Mouse (Mus musculus) thymus, postnatal 25 days (tissue): Measurements from ENCODE around the gene Dbnl.
"Not testable (repeated sequence)": the region's sequence is repeated elsewhere in the genome, so short reads cannot be mapped to it uniquely, and the experiment has no call there.

Experiments
- DNase-seq: peaks from one replicate; pipeline ENCODE4 v3.0.0; 2022

Gene Dbnl

DNA sequence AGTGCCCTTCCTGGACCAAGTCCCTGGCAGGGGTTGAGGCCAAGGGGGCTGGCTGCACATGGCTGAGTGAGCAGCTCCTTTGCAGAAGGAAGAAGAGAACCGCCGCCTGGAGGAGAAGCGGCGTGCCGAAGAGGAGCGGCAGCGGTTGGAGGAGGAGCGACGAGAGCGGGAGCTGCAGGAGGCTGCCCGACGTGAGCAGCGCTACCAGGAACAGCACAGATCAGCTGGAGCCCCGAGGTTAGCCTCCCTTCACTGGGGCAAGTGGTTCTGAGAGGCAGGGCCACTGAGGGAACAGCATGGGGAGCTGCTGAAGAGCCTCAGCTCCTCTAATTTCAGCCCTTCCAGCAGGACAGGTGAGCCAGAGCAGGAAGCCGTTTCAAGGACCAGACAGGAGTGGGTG, 8.7 kb downstream of the Dbnl start:
- no peak for DNase-seq

GRCm38 (mm10) chr11:5797371-5797770, 9.1 kb downstream of the Dbnl start:
- DNase-seq, result no peak

GRCm38 (mm10) chr11:5797928-5798327, 9.6 kb downstream of the Dbnl start:
- no peak for DNase-seq

GRCm38 (mm10) chr11:5799621-5800490, 11.6 kb downstream of the Dbnl start:
- DNase-seq, result no peak

DNA sequence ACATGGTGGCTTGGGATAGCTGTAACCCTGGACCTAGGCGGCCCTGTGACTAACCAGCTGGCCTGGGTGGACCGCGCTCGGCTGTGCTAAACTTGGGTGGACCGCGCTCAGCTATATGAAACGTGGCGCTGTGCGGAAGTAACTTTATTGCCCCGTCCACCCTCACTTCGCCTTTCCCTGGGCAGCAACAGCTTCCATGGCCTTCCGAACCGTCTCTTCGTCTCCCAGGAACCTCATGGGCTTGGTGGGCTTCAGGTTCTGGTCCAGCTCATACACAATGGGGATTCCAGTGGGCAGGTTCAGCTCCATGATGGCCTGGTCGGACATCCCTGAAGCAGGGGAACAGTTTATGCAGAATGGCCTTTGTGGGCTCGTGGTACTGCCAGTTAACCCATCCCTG, 13.2 kb downstream of the Dbnl start:
- DNase-seq, result no peak

DNA sequence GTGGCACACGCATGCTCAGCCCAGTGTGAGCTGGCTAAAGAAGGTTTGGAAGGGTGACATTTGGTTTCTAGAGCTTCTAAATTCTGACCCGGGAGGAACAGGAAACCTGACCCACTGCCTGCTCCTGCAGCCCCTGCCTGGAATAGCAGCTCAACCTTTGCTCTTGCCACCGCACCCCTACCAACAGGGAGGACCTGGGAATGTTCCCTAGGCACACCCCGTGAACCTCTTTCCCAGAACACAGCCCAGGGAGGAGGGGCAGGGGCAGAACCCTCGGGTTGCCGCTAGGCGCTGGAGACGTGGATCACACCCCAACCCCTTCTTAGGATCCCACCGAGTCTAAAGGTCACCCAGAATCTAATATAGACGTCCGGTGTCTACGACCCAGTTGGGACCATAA, 13.7 kb downstream of the Dbnl start:
- DNase-seq, result no peak

DNA sequence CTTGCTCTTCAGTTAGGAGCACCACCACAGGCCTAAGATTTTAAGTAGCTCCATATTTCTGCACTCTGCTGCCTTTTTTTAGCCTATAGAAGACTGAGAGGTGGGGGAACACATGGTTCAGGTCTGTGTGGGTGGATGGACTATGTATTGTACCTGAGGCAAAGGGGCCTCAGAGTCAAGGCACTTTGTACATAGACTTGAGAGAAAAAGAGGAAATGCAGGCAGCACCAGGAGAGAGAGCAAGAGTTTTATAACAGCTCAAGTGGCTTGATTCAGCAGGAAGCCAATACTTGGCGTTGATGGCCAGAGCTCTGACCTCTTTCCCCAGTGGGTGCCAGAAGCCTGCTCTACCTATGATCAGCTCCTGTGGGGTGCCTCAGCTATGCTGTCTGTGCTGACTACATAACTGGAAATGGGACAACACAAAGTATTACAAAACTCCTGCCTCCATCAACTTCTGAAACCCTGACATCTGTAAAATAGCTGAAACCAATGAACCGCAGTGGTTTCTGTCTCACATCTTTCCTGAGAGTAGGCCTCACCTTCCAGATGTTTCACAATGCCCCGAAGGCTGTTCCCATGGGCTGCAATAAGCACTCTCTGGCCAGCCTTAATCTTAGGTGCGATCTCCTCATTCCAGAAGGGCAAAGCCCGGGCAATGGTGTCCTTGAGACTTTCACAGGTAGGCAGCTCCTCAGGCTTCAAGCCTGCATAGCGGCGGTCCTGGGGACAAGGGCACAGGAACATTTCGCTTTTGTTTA, 14.3 kb downstream of the Dbnl start:
- no peak for DNase-seq

DNA sequence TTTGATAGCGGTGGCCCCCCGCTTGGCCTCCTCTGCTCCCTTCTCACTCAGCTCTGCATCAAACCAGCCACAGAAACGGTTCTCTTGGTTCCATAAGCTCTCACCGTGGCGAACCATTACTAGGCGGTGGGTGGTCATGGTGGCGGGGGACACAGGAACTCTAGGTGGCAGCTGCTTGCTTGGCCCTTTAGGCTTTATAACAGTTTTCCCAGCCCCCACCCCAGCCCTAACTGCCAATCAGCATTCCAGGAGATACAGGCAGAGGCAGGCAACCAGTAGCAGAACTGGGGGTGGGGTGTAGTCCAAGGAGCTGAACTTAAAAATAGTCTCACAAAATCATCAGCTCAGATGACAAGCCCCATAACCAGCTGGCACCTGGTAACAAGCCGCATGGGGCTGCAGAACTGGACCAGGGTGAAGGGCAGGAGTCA, 15.3 kb downstream of the Dbnl start, which contains the start of gene Pgam2:
Gene Pgam2 (minus strand): TSS at position 183 of the 431 bp plus-strand sequence.
- DNase-seq, result no peak

GRCm38 (mm10) chr11:5804174-5804573, 15.9 kb downstream of the Dbnl start:
- no peak for DNase-seq

- DNase-seq, result no peak
Measured at GRCm38 (mm10) chr11:5805711-5806110, 17.4 kb downstream of the Dbnl start.

GRCm38 (mm10) chr11:5807956-5808355, 19.7 kb downstream of the Dbnl start:
- no peak for DNase-seq

- DNase-seq, result not testable (repeated sequence)
Measured at GRCm38 (mm10) chr11:5809487-5809886, 21.2 kb downstream of the Dbnl start.

- no peak for DNase-seq
Measured at GRCm38 (mm10) chr11:5813381-5813780, 25.1 kb downstream of the Dbnl start.

DNA sequence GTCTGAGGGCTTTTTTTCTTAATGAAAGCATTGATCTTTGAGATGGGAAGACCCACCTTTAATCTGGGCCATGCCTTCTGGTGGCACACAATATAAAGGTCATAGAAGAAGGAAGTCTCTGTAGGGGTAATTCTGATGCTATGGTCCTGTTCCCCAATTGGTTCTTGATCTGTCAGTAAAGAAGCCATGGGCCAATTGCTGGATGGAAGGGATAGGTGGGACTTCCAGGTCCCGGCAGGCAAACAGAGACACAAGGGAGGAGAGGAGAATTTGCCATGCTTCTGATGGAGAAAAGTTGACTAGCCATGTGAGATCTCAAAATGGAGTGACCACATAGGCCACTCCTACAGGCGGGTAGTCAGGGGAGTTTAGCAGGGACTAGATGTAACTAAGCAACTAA, 30.9 kb downstream of the Dbnl start:
- no peak for DNase-seq

- no peak for DNase-seq
Measured at GRCm38 (mm10) chr11:5825432-5825831, 37.1 kb downstream of the Dbnl start.

DNA sequence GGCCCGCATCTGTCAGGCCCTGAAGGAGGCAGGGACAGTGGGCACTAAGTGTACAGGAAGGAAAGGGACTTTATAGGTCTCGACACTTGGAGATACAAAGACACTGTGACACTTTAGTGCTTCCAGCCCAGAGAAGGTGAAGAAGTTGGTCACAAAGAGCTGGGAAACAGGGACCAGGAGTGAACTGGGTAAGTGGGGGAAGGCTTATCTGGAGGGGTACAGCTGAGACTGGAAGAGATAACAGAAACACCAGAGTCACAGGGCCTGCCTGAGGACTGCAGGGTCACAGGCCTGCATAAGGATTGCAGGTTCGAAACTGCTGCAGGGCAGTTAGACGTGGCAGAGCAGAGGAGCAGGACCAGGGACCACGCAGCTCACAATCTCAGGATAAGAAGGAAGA, 39.6 kb downstream of the Dbnl start:
- DNase-seq, result no peak

DNA sequence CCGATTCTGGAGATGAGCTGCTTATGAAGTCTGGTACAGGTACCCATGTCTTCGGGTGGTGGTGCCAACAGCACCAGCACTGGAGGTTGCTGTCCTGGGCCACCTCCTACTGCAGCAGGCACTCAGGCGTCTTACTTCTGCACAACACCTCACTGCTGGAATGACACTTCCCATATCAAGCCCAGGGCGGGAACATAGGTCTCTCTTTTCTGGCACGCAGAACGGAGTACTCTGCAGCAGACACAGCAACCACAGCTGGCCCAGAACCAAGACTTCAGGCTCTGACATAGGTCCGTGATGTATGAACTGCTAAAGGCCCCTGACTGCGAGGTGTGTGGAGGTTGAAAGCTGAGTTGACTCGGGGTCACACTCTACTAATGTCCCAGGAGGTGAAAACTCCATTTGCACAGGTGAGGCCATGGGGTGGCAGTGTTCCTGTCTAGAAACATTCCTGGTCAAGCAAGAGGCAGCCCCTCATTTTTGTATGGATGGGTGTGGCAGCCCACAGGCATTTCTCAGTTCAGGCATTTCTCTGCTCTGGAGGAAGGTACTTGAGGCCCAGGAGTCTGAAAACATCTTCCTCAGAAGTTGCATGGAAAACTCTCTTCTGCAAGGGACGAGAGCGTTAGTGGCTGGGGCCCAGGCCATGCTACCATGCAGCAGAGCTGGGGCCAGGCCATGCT, 40.4 kb downstream of the Dbnl start:
- DNase-seq, result no peak

- DNase-seq, result no peak
Measured at GRCm38 (mm10) chr11:5829327-5829726, 41.0 kb downstream of the Dbnl start.

- DNase-seq, result no peak
Measured at GRCm38 (mm10) chr11:5834506-5834905, 46.2 kb downstream of the Dbnl start.

- no peak for DNase-seq
Measured at GRCm38 (mm10) chr11:5835057-5835456, 46.8 kb downstream of the Dbnl start.

- peak; percentile 29 for DNase-seq
Measured at GRCm38 (mm10) chr11:5836126-5836525, 47.8 kb downstream of the Dbnl start.

DNA sequence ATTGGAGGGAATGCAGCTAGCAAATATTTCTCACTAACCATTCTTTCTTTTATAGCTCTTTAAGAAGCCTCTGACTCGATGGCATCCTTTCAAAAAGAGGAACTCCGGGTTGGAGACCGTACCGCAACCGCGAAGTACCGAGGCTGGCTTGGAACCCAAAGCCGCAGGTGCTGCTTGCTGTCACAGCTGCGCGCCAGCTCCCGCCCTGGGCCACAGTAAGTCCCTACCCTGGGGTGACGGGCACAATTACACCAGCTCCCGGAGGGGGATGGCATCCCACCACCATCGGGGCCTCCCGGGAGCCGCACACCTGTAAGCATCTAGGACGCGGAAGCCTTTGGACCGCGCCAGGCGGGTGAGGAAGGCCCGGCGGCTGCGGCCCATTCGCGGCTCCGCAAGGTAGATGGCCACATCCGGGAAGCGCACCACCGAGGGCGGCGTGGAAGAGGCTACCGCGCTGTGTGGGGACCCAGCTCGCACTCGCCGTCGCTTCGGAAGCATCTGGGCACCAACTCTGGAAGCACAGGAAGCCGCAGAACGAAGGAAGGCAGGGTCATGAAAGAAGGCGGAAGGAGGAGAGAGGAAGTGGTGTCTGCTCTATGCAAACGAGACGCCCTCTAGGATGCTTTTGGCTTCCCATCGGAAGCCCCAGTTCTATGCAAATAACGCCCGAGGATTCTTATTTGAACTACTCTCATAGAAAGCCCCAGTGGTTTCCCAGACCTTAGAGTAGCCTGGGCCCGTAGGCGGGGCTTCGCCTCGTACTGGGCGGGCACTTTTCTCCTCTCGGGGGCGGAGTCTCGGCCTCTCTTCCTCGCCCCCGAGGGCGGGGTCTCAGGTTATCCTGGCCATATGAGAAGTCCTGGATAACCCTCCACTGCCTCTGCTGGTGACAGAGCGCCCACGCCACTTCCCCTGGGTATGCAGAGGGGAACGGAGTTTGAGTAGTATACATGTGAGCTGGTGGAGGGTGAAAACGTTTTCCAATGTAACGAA, 49.3 kb downstream of the Dbnl start, which contains the start of gene Polm:
Gene Polm (minus strand): TSS at position 766 of the 996 bp plus-strand sequence.
- peak; percentile 86 for DNase-seq
